Mouse (Mus musculus) forelimb bud, embryonic 11.5 days (tissue): Measurements from ENCODE around the gene Prr15.

Experiments
- DNase-seq: peaks from one replicate; pipeline ENCODE4 v3.0.0-alpha.2; 2012; ENCODE audit warnings: low read depth, low spot score

Gene Prr15

DNA sequence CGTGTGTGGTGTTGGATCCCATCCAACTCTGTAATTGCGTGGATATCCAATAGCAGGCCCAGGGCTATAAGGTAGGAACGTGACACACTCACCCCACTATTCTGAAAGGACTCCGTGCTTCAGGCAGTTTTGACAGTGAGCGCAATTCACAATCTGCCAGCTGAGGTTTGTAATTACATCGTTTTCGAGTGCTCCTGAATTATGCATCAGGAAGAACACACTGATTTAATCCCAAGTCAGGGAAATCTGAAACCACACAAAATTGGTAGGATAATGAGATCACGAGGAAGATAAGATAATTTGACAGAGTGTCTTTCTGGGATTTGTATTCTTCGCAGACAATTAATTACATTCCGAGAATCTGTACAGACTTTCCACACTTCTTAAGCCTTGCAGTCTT is 6.1 kb downstream of the Prr15 start:
- no peak for DNase-seq

- DNase-seq, result no peak
Observed at GRCm38 (mm10) chr6:54332203-54332602, 6.6 kb downstream of the Prr15 start.

GRCm38 (mm10) chr6:54333116-54333651 is 7.5 kb downstream of the Prr15 start:
- DNase-seq, result no peak

- DNase-seq, result no peak
Observed at GRCm38 (mm10) chr6:54333652-54334396, 8.2 kb downstream of the Prr15 start.

- no peak for DNase-seq
Observed at GRCm38 (mm10) chr6:54337321-54337720, 11.7 kb downstream of the Prr15 start.

DNA sequence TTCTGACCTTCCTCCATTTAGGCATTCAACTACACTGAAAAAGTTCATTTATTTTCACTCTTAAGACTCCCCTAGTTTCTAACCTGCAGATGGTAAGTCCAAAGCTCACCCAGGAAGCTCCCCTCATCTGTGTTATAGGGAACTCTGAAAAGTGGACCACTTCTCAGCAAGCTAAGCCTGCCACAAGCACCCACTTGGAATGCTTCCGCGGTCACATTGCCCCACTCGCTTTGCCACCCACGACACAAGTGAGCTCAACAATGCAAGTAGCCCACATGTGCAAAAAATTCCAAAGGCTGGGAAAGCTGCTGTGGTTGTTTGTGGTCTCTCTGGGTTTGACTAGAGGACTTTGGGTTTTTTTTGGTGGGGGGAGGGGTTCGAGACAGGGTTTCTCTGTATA is 15.5 kb downstream of the Prr15 start:
- no peak for DNase-seq

- no peak for DNase-seq
Observed at GRCm38 (mm10) chr6:54342223-54342622, 16.6 kb downstream of the Prr15 start.

GRCm38 (mm10) chr6:54351860-54352259 is 26.2 kb downstream of the Prr15 start:
- no peak for DNase-seq

DNA sequence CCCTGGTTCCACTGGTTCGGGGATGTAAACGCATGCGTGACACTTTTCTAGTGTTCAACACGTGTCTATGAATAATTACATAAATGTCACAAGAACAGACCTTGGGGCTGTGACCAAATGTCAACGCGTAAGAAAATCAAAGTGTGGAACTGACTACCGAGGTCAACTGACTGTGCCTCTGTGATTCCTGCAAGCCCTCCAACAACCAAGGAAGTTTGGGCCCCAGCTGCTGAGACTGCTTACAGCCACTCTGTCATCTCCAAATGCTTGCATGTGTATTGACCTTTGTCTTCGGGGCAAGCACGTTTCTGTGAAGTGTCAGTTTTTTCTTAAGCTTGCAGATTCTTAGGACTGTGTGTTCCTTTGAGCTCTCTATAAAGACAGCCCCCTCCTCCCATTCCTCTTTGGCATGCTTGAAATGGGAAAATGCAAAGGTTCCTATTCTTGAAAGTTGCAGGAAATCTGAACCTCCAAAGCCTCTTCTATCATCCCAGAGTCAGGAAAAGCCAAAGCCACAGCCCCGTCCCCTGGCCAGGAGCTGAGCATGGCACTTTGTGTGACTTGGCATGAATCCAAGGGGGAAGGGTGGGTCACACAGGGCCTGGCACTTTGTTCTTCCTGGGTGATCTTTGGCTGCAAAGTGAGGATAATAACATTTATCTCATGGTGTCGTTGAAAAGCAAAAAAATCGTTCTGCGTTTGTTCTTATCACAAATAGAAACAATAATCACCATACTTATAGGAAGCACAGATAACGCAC is 27.5 kb downstream of the Prr15 start:
- no peak for DNase-seq

DNA sequence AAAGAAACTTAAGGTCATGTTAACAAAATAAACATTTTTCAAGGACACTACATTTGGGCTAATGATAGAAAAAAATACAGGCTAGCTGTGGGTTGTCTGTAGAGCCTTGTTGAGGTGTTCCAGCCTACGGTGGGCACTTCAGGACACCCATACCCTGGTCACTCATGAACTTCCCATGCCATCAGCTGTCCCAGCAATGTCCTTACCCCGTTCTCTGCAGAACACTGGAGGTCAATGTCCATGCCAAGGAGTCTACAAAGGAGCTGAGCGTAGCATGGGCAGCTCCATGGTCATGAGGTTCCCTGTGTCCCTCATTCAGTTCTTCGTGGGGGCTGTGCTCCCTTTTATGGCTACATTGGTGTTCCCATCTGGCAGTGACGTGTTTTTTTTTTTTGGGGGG is 28.1 kb downstream of the Prr15 start:
- DNase-seq, result no peak

DNA sequence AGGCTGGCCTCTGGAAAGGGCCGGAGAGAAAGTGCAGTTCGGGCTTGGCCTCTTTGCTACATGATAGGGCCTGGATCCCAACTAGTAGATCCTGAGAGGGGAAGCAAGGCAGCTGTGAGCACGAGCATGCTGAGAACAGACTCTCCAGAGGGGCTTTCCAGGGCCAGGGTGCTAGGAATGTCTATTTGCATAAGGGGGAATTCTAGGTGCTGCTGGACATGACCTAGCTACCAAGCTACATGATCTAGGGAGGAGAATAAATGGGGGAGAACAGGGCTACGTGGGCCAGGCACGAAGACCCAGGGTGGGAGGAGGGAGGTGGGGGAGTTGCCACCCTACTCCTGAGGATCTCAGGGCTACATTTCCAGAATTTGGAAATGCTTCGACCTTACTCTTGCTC is 30.0 kb downstream of the Prr15 start:
- no peak for DNase-seq

GRCm38 (mm10) chr6:54362526-54363324 is 37.1 kb downstream of the Prr15 start:
- no peak for DNase-seq

GRCm38 (mm10) chr6:54364406-54365136 is 38.9 kb downstream of the Prr15 start:
- no peak for DNase-seq

- no peak for DNase-seq
Observed at GRCm38 (mm10) chr6:54366607-54367006, 41.0 kb downstream of the Prr15 start.

- peak; percentile 64 for DNase-seq
Observed at GRCm38 (mm10) chr6:54368071-54368470, 42.4 kb downstream of the Prr15 start.

DNA sequence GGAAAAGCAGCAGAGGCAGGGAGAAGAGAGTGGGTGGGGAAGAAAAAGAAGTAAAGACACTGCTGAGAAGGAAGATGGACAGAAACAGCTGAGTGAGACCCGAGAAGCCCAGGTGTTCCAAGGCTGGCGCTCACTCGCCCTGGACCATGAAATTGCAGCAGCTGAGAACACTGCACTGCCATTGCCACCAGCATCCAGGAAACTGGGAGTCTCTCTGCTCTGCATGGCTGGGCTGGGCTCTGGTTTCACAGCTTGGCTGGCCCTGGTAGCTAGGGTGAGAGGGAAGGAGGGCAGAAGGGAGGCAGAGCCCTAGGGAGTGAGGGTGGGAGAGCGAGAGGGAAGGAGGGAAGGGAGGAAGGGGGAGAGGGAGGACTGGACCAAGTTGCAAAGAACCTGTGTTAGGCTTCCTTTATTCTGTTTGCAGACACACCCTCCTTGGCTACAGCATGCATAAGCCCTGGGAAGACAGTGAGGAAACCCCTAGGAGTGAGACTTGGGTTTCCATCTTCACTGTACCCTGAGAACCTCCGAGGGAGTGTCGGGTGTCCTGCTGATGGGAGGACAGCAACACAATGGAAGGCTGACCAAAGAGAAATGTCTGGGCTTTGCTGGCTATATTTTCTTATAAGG is 44.4 kb downstream of the Prr15 start:
- DNase-seq, result peak; percentile 34

DNA sequence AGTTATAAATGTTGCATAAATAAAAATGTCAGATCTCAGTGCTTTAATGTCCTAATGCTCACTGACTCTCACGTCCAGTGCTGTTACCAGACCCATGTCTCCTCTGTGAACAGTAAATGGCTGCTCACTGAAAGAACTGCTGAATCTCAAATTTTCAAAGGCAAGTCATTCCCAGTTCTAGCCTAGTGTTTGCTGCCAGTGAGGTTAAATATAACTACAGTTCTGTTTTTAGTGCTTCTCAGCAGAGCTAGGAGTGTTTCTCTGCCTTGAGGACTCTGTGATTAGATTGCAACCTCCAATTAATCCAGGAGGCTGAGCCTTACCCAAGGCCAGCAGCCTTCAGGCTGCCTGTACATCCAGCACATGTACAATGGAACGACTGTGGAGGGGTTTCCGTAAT is 46.2 kb downstream of the Prr15 start:
- no peak for DNase-seq

GRCm38 (mm10) chr6:54379356-54379755 is 53.7 kb downstream of the Prr15 start:
- no peak for DNase-seq
